Mouse (Mus musculus) testis, postnatal 10 days (tissue): ENCODE results near the gene Zranb2.

Source experiments
- DNase-seq: peaks from one replicate; pipeline ENCODE4 v3.0.0; 2021; ENCODE audit warnings: low spot score

The Zranb2 gene

DNA sequence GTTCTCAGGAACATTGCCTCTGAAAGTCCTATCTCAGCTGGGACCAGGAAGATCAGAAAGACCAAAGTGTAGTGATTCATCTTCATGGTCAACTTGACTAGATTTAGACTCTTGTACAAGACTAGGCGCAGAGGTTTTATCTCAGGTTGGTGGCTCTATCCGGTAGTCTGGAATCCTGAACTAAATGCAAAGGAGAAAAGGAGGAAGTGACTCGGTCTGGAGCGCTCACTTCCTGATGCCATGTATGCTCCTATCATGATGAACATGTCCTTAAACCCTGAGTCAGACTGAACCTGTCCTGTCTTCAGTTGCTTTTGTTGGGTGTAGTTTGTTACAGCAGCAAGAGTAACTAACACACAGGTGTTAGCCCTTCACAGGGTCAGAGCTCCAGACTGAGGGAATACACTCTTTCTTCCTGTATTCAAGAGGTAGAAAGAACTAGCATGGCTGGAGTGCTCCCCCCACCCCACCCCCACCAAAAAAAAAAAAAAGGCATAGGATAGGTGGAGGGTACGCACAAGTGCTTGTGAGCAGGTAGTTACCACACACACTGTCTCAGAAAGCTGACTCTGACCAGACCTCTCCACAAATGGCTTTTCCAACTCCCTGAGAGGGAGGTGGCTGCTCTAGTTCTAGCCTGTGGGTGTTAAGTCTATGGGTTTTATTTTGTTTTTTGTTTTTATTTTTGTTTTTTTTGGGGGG, 44.7 kb downstream of the Zranb2 start:
- no peak for DNase-seq

DNA sequence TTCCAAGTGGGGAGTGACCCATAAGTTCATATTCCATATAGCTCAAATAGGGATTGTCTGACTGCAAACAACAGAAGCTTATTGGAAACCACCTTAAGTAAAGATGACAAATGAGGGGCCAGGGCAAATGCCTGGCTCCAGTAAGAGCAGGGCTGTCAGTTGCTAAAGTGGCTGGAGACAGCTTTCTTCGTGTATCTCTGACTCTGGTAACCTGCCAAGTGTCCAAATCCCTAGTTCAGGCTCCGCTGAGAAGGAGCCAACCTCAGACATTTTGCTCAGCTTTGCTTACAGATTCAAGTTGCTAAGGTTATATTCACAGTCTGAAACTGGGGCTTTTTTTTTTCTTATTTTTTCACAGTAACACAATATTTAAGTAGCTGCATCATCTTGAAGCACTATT, 45.4 kb downstream of the Zranb2 start:
- no peak for DNase-seq

GRCm38 (mm10) chr3:157580299-157580698, 46.3 kb downstream of the Zranb2 start:
- no peak for DNase-seq

- DNase-seq: no peak
Measured at GRCm38 (mm10) chr3:157581755-157582154, 47.8 kb downstream of the Zranb2 start.

- DNase-seq: no peak
Measured at GRCm38 (mm10) chr3:157582626-157583405, 48.9 kb downstream of the Zranb2 start.

GRCm38 (mm10) chr3:157597837-157598379, 63.9 kb downstream of the Zranb2 start:
- no peak for DNase-seq
